Mouse (Mus musculus): ENCODE measurements at regions not wholly inside any gene's neighbourhood (a gene's known extent, or its start where the extent isn't known, plus 50 kb on each side); places are given as distances from the start of the nearest gene placed in this dataset.
"Not testable (repeated sequence)": the region's sequence is repeated elsewhere in the genome, so short reads cannot be mapped to it uniquely, and the experiment has no call there.

DNA sequence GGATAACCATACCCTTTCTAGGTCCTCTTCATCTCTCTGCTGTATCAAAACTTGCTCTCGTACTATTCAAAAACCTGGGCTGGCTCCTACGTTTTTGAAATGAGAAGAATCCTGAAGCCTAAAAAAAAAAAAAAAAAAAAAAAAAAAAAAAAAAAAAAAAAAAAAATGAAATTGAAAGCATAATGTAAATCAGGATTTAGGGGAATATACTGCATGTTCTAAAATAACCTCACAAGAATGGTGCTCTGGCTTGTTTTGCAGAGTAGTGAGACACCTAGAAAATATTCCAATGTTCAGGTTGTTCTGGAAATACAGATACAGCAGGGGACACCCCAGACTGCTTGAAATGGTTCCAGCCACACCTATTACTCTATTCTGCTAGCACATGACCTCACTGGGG is 442.0 kb downstream of the Lmo7 start:
- DNase-seq (ENCODE audit: low spot score) = no peak

DNA sequence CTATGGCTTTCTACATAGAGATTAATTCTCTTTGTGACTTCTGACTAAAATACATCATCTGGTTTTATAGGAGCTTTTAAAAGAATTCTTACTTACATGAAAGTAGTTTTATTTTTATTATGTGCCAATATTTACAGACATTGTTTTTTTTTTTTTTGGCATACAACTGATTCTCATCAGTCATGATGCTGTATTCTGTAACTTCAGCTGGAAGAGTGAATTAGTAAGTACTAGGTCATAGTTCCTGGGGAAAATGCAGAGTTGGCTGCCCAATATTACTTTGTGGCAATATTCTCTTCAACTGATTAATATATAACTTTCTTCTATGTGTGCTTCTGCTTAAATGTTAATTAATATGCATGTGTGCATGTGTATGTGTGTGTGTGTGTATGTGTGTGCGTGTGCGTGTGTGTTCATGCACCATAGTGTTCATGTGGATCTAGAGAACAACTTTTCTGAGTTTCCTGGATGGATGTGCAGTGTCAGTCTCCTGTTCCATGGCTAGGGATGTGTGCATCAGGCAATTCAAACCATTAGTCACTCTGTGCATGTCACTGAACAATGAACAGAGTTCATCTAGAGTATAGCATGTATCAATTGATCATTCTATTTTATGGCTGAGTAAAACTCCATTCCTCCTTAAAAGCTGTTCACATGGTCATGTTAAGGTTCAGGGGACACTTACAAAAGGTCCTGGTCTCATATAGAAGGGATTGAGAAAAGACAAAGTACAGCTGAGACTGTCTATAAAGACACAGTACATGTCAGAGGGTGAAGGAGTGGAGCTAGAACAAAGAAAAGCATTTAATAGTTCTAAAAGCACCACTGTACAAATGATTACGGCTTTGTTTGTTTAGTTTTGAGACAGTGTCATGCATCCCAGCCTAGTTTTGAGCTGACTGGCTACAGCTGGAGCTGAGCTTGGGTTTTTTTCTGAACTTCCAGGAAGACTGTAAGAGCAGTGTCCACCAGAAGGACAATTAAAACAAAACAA is 431.8 kb downstream of the Lmo7 start:
- no peak for DNase-seq (ENCODE audit: low spot score)

DNA sequence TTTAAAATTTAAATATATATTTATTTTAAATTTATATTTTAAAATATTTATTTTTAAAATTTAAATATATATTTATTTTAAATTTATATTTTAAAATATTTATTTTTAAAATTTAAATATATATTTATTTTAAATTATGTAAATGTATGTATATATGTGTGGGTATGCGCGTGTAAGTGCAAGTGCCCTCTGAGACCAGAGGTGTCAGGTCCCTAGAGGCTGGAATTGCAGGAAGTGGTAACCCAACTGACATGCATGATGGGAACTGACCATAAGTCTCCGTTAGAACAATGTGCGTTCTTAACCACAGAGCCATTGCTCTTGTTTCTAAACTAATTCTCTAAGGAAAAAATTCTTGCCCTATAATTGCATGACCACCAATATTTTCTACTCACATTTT is 420.7 kb downstream of the Lmo7 start:
- DNase-seq (ENCODE audit: low spot score) = not testable (repeated sequence)

DNA sequence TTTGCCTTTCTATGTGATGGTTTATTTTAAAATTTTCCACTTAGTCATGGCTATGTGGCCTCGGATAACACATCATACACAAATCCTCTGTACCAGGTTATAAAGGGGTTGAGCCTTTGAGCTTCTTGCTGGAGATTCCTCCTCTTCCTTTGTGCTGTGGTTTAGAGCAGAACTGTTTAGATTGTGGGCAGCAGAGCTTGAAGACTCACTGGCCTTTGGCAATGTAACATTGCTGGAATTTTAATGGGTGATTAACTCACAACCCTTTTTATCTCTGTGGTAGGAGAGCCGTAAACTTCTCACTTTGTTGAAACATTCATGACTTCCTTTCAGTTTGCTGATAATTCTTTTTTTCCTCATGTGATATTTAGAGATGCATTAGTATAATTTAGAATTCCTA is 413.0 kb downstream of the Lmo7 start:
- DNase-seq (ENCODE audit: low spot score) = no peak

DNA sequence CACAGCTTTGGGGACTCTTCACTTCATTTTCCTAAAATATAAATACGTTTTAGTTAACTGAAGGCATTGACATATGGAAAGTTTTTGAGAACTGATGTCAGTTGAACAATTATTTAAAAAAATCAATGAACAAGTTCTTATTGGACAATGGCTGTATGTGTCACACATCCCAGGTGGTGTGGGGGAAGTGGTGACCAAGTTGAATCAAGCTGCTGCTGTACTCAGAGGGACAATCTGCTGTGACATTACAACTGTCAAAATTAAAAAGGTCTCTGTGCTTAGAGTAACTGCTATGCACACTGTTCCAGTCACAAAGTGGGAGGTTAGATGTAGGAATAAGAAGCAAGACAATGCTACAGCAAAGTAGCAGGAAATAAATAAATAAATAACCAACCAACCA is 409.2 kb downstream of the Lmo7 start:
- no peak for DNase-seq (ENCODE audit: low spot score)

DNA sequence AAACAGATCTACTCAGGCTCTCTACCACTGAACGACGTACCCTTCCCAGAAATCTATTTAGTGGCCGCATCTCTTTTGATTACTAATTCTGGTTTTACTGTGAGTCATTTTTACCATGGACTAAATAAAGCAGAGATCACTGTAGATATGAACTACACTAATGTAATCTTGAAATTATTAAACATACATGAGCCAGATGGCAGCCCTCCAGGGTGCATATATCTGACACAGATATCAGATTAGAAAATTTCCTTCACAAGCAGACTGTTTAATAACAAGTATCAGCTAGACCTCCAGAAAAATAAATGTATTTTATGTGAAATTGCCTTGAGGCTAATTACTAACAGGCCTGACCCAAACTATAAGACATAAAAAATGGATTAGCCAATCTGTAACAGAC is 388.4 kb downstream of the Lmo7 start:
- no peak for DNase-seq (ENCODE audit: low spot score)

DNA sequence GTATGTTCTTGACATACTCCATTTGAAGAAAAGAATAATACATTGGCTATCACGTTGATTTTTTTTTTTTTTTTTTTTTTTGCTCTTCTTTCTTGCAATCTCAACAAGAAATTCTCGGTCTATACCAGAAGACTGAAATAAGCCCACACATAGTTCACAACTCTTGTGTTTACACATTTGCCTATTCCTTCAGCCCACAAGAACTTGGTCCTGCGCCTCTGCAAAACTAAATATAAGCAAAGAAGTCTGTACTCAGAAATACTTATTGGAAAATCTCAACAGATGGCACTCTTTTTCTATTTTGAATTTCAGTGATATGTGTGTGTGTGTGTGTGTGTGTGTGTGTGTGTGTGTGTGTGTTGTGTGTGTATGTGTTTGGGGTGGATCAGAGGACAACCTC is 376.4 kb downstream of the Lmo7 start:
- DNase-seq (ENCODE audit: low spot score) = no peak

DNA sequence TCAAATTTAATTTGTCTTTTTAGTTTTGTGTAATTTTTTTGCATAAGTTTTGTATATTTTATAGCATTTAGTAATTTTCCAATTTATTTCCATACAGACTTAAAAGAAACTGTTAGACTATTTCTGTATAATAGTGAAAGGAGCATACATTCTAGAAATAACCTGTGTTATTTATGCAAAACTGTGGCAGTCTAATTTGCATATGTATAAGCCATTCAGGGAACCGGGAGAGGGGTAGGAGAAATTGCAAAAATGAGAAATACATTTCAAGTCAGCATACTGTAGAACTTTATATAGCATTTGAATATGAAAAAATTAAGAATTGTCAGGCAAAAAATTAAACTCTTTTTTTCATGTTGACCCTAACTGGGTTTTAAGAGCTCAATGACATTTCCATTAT is 364.3 kb downstream of the Lmo7 start:
- no peak for DNase-seq (ENCODE audit: low spot score)

DNA sequence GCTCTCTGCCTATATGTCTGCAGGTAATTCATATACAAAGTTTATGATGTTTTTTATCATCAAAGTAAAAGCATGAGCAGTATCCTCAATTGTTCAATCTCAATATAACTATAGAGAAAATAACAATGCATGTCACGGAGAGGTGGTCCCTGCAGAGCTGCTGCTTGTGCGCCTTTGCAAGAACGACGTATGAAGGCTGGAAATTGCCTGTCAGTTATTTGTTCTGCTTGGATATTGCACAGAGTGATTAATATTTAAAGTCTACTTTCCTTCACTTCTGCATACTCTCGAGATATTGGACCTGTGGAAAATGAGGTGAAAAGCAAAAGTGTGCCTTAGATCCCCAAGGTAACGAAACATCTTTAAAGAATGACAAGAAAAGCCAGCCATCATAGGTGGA is 362.8 kb downstream of the Lmo7 start:
- DNase-seq (ENCODE audit: low spot score) = no peak

DNA sequence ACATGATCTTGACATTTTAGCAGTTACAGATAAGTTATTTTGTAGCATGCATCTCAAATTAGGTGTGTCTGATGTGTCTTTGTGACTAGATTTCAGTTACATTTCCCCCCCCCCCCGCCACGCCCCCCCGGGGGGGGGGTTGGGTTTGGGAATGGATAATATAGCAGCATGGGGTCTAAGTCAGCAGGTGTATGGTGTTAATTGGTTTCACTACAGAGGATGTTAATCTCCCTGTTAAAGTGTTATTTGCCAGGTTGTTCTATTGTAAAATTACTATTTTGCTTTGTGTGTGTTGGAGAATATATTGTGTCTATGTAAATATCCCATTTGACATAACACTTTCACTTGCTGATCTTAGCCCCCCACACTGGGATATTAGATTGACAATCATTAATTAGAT is 319.2 kb downstream of the Lmo7 start:
- no peak for DNase-seq (ENCODE audit: low spot score)

DNA sequence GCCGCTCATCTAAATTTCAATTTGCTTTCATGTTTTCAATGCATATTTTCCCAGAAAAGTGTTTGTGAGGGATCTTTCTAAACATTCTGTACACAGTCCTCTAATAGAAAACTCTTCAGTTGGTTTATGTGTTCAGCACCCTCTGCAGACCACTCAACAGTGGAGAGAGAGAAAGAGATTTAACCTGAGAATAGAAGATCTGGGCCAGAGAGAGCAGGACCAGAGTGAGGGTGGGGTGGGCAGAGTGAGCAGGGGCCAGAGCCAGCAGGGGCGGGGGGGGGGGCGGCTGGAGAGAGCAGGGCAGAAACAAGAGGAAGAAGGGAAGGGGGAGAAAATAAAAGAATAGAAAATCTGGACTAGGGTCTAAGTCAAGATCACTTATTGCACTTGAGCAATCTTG is 318.7 kb downstream of the Lmo7 start:
- no peak for DNase-seq (ENCODE audit: low spot score)

DNA sequence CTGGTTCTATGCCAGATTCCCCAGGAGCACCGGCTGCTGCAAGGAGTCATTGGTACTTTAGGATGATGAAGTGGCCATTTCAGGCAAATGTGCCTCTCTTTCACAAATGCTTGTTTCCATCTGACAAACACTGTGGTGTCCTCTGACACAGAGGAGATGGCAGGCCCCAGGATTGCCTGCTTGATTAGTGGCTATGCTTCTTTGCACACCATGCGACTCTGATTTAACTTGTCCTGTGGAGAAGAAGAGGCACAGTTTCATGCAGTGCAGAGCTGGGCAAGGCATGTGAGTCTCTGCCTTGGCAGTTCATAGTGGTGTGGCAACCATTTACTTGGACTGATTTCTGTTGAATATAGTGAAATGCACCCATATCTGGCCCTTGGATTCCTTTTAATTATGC is 308.4 kb downstream of the Lmo7 start:
- DNase-seq (ENCODE audit: low spot score) = no peak

DNA sequence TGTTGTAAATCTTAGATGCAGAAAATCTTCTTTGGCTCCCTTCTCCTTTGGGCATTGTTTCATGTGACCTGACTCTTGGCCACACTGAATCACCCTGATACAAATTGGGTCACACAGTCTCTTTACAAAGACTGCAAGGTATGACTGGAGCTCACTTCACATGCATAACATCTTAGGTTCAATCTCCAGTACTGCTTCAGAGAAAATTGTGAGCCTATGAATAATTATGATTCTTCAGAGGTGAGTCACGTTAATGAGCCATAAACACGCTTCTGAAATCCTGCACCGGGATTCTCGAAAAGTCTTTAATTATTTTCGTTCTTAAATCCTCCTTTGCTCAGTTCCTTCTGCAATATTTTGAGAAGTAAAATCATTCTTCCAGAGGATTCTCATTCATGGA is 307.7 kb downstream of the Lmo7 start:
- no peak for DNase-seq (ENCODE audit: low spot score)

DNA sequence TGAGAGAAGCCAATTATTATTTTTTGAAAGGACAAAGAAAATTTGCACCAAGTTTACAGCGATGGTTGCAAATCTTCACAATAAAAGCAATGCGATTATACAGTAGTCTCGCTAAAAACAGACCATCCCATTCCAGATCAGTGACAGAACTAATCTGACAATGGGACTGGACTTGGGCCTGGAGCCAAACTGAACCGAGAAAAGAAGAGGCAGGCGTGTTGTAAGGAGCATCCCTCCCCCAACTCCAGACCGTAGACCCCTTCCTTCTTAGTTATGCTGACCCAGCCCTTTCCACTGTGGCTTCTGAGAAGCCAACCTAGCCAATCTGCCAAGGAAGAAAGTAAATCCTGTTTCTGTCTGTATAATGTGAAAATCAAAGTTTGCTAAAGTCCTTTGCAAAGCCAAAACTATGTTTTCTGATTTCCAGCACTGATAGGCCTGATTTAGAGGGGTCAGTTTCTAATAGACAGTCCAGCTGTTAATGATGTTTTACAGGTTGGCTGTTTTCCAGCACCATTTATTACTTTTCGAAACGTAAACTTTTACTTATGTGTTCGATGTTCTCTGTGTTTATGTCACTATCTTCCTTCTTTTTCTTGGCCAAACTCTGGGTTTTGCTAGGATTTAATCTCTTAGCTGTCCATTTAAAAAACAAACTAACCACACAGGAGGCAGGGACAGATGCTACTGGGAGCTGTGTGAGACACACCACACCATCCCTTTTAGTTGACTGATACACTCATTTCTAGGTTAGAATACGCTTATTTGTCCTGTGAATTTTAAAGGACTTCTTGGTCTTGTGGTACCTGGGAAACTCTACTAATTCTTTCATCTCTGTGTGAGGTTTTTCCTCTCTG is 301.5 kb downstream of the Lmo7 start:
- DNase-seq (ENCODE audit: low spot score) = no peak

DNA sequence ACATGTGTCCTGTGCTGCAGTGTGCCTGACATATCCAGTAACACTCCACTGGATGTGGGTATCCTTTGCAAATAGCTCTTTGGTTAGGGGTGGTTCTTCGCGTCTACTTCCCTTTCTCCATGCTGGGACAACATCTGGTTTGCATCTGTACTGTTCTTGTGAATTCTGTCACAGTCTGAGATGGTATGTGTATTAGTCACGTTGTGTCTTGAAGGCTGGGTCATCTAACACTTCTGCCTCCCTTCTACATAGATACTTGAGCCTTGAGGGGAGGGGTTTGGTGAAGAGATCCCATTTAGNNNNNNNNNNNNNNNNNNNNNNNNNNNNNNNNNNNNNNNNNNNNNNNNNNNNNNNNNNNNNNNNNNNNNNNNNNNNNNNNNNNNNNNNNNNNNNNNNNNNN is 294.9 kb downstream of the Lmo7 start:
- no peak for DNase-seq (ENCODE audit: low spot score)

DNA sequence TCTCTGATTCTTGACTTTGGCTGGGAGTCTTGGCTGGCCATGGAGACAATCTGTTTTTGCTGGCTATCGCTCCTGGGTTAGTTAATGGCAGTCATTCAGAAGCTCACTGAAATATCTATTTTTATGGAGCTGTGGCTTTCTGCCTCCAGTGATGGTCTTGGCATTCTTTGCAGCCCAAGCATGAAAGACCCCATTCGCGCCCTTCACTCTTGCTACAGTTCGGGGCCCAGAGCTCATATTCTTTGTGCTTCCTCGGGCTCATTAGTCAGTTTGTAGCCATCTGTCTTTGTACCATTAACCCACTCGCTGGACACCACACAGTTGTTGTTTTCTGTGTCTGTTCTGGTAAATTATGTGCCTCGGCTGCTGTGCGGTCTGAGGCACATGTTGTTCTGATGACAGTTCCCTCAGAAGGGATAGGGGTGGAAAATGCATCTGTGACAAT is 290.4 kb downstream of the Lmo7 start:
- DNase-seq (ENCODE audit: low spot score) = no peak

DNA sequence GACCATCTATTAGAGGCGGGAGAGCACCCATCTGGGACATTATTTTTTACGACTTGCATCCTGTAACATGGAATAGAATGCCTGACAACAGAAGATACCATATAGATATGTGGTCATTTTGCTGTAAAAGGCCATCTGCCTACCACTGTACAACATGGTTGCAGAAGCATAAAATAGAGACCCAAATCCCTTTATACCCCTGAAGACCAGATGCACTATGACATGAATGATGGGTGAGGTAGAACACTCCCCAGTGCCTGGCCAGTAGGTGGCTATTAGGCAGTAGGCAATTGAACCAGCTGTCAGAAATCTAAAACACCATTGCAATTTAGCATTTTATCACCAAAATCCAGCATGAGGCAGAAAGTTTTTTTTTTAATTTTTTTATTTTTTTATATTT is 289.6 kb downstream of the Lmo7 start:
- DNase-seq (ENCODE audit: low spot score) = no peak

DNA sequence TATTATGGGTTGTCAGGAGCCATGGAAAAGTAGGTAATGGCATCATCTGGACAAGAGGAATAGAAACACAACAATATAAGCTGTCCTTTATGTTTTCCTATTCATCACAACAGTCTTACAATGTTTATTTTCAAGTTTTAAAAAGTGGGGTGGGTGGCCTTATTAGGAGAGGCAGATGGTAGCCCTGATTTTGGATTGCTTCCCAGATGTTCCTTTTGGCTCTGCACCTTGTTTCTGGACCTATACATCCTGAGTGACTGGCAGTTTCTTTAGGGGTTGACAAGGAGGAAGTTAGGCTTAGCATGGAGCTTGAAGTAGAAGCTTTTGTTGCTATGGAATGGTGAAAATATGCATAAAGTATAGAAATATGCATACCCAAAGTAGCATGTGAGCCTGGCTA is 286.8 kb downstream of the Lmo7 start:
- no peak for DNase-seq (ENCODE audit: low spot score)

DNA sequence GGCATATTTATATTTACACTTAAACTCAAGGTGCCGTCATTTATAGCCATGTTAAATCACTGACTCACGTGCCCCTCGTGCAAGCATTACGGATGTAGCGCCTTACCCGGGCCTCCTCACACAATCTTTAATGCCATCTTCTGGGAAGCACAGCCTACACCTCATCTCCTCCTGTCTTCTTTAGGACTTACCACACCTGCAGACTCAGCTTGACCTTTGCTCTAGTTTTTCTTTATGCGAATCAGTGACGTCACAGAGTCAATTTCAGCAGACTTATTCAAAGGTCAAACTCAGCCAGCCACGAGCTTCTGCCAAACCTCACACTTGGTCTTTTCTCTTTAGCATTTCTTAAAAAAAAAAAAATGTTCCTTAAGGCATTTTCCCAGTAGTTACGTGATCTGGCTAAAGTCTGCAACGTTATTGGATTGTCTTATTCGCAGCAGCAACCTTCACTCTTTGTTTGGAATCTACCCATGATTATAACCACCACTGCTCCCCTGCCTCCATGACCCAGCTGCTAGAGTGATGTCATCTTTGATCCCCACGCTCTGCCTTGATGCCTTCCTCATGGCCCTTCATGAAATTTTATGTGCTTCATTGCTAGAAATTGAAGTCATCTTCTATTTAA is 285.3 kb downstream of the Lmo7 start:
- DNase-seq (ENCODE audit: low spot score) = no peak

DNA sequence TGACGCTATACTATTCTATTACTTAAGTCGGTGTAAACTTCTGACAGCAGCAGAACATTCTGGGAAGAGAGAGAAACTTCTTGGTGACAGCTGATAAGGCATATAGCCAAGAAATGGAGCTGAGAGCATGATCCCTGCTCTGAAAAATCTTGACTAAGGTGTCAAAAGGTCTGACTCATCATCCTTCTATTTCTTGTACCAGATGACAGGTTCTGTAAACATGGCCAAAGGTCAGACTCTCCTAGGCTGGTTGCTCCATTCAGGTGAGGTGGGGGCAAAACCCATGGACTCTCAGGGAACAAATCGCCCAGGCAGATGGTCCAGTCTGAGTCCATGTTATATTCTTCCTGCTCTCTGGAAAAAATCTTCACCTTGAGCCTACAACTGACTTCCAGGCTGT is 283.5 kb downstream of the Lmo7 start:
- DNase-seq (ENCODE audit: low spot score) = no peak

DNA sequence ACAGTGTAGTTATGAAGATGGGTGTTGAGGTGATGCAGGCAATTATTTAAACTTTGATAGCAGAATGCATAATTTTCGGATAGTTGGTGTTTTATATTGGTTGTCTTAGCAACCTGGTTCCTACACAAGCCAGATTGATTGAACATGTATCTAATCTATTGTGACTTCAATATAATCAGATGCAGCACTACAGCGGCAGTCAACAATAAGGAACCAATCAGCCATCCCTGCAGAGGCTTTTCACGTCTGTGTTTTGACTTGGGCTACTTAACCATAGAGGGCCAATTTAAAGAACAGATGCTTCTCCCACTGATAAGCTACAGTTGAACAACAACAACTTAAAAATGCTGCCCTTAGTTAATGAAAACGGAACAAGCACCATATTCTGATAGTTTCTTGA is 267.8 kb downstream of the Lmo7 start:
- DNase-seq (ENCODE audit: low spot score) = no peak

DNA sequence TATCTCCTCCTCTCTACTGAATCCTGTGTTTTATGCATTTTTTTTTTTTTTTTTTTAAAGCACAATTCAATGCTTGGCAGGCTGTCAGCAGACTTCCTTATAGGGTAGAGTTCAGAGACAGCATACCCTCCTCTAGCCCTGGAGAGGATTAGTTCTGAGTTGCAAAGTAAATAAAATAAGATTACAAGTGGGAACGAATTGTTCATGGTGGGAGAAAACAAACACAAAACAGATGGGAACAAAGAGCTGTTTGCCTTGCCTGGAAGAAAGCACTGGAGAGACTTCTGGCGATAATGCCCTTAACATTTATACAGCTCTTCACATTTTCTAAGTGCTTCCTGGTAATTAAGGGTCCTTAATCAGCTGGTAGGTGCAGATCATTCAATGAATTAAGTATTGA is 254.6 kb downstream of the Lmo7 start:
- no peak for DNase-seq (ENCODE audit: low spot score)
